Mouse (Mus musculus) heart, postnatal 25 days (tissue): ENCODE data around the gene Chchd3. TPM values are rescaled to one million over a fixed set of nuclear protein-coding genes. Genes with fewer than 3 reads are reported as not detected.

ENCODE experiments used
- DNase-seq: peaks from one replicate; pipeline ENCODE4 v3.0.0; 2022; ENCODE audit warnings: low spot score
- intact Hi-C: fragments of 180-260 bp; cut with DNase I; formaldehyde crosslinking; loops from one replicate; pipeline ENCODE4 v1.15.1; 2025
- total RNA-seq, 2 experiments: library from RNA; stranded (reverse); gene quantifications; 2 replicates each; pipeline ENCODE4 v1.2.3; 2021

Chchd3 gene
- total RNA-seq: 100 to 1,000 TPM; 549 to 559 TPM

DNA sequence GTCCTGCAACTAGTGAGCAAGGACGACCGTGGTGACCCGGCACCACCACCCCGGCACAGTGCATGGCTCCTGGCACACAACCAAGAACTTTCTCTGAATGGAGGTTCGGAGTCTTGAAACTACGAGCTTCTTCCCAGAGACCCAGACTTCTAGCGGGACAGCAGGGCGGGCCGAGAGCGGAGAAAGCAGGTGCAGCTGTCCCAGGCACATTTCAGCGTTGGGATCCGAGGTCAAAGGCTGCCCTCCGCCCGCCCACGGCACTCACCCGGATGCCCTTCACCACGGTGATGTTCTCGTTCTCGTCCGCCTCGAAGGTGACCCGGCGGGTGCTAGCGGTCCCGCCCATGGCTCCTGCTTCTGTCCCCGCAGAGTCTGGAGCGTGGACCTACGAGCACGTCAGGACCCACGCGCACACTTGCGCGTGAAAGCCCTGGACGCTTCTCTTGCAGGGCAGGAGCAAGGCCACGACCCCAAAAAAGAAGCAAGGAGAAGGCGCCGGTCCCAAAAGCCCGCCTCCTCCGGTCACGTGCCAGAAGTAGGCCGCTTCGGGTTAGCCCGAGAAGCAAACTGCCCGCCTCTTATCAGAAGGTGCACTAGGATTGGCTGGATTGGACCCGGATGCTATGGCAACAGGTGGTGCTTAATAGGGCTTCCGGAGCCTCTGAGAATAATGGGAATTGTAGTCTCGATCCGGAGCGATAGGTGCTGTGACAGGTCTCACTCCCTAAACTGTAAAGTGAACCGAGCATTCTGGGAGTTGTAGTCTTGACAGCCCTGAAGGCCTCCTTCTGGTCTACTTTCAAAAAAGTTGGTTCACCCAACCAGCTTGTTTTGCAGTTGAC is at the start of gene Chchd3:
Gene Chchd3, minus strand, starts transcription at position 526 of the 842 bp plus-strand sequence.
- intact Hi-C loops: loop anchor here (5.0 kb wide), 2 partner anchors 78 to 1117 kb away; partner anchors contain the start of gene Slc35b4
- DNase-seq: peak; percentile 95

DNA sequence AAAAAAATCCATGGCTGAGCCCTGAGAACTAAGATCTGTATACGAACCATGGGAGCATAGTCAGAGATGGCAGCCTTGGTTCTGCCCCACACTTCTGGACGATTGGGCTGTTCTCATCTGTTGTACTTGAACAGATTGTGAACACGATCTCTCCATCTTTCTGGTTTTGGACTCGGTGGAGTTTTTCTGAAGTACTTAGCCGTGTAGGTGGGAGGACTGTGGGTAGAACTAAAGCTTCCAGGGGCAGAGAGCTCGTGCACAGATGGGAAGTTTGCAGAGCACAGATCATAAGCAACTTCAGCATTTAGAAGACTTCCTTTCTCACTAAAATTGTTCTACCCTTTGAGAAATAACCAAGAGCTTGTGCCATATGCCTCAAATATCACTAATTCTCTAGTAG is 44.6 kb upstream of the Chchd3 start:
- no peak for DNase-seq
- intact Hi-C loops: no loop called here

DNA sequence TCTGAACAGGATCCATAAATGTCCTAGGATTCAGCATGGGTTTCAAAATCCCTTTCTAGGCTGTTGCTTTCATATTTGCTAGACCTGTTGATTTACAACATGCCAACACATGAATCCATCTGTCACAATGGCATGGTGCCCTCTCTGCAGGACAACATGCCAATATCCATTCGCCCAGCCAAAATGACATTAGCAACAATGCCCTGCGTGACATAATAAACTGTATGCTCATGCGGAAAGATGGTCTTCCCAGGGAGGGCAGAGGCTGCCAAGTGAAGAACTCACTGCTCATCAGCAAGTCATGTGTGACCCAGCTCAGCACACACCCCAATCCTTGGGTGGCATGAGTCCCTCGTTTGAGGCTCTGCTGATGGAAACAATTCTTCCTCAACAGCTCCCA is 38.8 kb upstream of the Chchd3 start:
- no peak for DNase-seq
- intact Hi-C loops: no loop called here

DNA sequence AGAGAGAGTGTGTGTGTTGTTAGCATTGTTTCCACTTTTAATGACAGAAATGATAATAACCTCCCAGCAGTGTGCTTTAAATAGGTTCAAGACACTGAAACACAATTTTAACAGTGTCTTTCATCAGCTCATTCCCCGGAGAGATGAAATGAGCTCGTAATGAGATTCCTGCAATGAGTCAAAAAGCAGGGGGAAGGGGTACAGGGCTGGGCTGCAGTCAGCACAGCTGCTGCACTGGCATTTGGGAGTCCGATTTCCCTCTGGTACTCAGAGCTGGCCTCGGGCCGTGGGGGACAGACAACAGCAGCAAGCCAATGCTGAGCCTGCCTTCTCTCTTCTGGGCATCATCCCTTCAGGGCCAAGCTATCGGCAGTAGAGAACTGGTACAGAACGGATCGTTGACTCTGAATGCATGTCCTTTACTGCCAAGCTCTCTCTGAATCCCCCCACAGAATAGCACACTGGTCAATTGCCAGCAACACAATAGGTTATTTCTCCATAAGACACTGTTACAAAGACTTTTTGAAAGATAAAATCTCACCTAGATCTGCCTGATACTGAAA is 34.7 kb upstream of the Chchd3 start:
- no peak for DNase-seq
- intact Hi-C loops: no loop called here

DNA sequence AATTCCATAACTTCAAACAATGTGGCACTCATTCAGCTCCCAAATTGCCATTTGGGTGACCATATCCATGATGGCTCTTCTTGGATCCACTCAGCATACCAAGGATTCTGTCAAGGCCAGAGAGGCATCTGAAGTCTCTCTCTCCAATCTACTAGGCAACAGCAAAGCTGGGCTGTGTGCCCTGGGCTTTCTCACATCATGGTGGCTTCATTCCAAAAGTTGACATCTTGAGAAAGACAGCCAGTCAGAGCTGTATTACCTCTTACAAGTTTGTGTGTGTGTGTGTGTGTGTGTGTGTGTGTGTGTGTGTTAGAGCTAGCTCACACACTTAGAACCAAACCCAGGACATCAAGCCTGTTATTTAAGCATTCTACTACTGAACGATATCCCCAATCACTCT is 20.1 kb upstream of the Chchd3 start:
- intact Hi-C loops: no loop called here
- DNase-seq: no peak

DNA sequence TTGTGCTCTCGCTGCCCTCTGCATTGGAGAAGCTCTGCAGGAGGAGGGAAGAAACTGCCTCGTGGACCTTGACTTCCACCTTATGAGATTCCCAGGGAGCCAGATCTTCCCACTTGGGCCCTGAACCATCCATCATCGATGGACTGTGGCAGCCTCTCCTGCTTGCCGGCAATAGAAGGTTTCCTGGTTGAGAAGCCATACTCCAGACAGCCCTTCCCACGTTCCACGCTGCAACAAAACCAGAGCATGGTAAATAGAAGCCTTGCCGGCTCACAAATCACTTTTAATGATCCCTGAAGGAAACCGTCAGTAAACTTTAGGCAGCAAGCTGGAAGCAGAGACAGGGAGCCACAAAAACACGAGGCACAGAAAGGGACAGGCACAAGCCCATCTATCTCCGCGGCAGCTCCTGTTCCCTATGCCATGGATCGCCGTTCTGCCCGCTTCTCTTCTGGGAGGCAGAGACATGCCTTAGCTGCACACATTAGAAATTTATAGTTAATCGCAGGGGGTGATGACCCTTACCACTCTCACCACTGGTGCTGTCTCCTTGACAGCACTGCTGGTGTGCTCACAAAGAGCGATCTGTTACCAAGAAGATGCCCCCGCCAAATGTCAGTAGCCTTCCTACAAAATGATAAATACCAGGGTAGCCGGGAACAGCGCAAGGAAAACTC is 18.3 kb upstream of the Chchd3 start:
- intact Hi-C loops: no loop called here
- no peak for DNase-seq

DNA sequence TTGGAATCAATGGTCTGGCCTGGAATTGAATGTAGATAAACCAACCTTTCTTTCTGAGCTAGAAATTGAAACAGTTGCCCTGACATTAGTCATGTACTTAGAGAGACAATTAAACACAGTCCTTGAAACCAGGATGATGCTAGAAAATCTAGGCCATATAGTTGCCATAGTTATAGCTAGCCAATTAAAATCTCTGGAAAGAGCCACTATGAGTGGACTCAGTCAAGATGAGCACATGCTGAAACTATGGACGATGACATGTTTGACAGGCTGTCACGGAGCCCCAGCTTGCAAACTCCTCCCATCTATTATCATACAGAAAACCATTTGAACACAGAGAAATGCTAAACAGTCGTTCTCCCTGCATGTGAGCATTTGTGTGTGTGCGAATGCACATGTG is 6.4 kb upstream of the Chchd3 start:
- intact Hi-C loops: no loop called here
- DNase-seq: no peak

DNA sequence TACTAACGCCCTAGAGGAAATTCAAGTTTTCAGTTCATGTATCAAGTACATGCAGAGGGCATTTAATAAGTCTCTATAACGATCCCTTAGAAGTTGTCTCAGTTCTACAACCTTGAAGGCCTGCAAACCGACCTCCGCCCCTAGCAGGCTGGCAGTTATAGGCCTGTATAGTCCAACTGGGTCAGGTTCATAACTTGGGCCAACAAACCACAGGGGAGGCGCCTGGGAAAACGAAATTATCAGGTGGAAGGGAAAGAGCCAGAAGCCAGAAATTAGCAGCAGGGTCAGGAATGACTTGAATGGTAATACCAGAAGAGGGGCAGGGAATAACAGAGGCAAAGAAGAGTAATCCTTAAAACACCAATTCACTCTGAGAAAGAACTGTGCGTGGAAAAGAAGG is 784 bp downstream of the Chchd3 start:
- DNase-seq: no peak
- intact Hi-C loops: loop anchor here (5.0 kb wide), 1 partner anchor 77 kb away; no protein-coding TSS in a partner anchor

DNA sequence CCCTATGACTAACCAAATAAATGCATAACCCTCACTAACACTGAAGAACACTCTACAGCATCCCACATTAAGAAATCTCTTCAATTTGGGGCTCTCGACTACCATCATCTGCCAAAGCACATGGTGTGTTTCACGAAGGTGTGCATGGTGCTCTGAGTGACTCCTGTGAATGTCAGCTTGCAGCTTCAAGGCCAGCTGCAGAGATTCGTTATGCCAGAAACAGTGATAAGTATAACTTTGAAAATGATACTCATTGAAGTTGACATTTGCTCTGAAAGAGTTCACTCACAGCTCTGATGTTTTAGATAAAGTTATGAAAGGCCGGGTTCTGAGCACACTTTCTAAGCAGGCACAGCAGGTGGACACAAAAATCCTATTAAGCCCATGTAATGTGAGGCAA is 3.7 kb downstream of the Chchd3 start:
- intact Hi-C loops: loop anchor here (5.0 kb wide), 1 partner anchor 74 kb away; no protein-coding TSS in a partner anchor
- no peak for DNase-seq

DNA sequence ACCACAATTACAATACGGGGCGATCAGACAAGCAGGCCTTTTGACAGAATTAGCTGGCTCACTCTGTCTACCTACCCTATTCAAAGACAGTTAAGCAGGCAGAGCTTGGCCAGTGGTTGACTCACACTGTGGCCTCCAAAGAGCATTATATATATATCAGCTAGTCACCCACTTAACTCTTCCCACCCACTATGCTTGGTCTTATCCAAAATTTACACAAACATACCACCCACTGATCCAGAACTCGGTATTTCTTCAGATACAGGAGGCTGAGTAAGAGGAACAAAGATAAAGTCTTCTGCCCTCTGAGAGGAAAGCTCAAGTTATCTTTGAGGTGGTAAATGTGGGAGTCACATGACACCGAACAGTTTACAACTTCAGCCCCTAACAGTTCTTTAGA is 4.4 kb downstream of the Chchd3 start:
- intact Hi-C loops: loop anchor here (5.0 kb wide), 1 partner anchor 73 kb away; no protein-coding TSS in a partner anchor
- no peak for DNase-seq

DNA sequence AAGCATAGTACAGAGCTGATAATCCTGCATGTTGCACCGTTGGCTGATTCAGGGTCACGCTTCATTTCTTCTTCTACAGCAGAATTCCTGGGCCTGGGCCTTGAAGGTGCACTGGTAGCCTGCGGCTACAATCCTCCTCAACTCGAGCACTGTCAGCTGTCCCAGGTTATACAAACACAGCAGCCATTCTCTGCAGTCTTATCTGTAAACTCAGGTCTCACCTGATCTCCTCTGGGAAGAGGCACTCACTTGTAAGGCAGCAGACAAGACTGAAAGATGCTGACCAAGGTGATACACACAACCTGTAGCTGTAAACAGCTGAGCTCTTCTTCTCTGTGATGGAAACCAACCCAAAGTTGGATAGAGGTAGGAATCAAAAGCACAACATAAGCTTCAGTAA is 5.1 kb downstream of the Chchd3 start:
- no peak for DNase-seq
- intact Hi-C loops: loop anchor here (5.0 kb wide), 1 partner anchor 73 kb away; no protein-coding TSS in a partner anchor

DNA sequence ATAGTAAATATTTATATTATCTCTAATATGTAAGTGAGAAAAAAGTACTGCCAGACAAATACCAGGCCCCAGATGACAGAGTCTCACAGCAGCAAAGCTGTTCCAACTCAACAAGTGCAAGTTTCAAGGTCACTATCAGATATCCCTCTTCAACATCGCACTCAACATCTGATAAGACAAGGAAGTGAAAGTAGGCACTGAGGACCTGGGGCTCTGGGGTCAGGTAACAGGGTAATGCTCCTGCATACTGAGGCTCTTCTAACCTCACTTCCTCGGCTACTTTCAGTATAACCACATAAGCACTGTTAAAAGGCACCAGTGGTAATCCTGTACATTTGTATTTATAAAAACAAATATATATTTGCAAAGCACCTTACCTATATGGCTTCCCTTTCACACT is 8.4 kb downstream of the Chchd3 start:
- intact Hi-C loops: no loop called here

DNA sequence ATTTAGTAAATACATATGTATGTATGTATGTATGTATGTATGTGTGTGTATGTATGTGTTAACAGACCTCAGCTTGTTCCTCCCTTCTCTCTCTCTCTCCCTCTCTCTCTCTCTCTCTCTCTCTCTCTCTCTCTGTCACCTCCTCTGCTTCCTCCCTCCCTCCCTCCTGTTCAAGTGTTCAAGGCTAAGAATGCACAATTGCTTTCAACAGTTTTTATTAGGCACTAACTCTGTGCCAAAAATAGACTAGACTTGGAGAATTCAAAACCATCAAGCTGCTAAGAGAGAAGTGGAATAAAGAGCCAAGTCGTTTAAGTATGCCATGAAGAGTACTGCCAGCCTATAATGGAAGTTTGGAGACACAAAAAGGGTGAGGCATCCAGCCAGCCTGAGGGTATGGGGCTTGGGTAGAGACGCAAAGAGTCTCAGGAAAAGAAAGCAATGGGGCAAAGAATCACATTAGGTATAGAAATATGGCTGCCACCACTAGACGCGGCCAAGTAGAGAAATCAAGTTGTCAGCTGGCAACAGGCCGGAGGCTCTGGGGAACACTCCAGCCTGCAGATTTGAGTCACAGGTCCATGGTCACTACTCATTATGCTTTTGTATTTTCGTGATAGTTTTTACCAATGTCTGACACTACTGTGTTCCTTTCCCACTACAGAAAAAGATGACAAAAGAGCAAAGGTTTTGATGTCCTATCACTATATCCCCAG is 10.2 kb downstream of the Chchd3 start:
- intact Hi-C loops: no loop called here
- DNase-seq: no peak

More for the DNA sequence above, 8.4 kb downstream of the Chchd3 start:
- no peak for DNase-seq

DNA sequence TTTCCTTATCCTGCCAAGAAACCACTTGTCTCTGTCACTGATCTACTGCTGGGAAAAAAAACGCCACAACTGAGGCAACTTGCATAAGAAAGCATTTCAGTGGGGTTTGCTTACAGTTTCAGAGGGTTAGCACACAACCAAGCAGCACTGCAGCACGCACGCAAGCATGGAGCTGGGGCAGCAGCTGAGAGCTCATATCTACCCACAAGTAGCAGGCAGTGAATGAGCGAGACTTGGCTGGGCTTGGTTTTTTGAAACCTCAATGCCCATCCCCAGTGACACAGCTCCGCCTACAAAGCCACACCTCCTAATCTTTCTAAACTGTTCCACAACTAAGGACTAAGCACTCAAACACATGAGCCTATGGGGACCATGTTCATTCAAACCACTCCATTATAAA is 16.6 kb downstream of the Chchd3 start:
- no peak for DNase-seq
- intact Hi-C loops: no loop called here

DNA sequence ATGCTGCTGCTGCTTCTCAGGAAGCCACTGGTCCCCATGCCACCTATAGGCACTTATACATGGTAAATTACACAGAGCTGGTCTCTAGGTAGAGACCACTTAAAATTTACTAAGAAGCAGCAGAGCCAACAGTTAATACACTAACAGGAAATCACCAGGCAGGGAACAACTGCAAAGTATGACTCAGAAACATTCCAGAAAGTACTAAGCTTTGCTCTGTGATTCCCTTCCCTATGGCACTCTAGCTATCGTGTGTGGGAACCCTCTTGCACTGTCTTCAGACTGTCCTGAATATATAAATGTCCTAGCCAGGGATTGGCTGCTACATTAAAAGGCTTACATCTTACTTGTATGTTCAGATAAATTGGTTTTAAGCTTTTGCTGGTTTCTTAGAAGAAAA is 17.2 kb downstream of the Chchd3 start:
- DNase-seq: no peak
- intact Hi-C loops: no loop called here

DNA sequence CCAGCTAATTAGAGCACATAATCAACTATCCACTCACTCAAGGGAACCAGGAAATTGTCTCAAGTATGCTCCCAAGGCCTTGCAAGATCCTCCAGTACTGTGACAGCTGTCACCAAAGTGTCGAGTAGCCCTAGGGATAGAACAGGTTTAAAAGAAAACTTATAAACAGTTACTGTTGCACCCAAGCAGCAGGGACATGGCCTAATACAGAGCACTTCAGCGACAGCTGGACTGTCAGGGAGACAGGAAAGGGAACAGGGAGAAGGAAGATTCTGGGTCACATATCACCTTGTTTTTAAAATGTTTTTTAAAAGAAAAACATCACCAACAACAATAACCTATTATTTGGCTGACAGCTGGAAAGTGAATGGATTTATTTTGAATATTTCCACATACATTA is 18.1 kb downstream of the Chchd3 start:
- DNase-seq: no peak
- intact Hi-C loops: no loop called here

DNA sequence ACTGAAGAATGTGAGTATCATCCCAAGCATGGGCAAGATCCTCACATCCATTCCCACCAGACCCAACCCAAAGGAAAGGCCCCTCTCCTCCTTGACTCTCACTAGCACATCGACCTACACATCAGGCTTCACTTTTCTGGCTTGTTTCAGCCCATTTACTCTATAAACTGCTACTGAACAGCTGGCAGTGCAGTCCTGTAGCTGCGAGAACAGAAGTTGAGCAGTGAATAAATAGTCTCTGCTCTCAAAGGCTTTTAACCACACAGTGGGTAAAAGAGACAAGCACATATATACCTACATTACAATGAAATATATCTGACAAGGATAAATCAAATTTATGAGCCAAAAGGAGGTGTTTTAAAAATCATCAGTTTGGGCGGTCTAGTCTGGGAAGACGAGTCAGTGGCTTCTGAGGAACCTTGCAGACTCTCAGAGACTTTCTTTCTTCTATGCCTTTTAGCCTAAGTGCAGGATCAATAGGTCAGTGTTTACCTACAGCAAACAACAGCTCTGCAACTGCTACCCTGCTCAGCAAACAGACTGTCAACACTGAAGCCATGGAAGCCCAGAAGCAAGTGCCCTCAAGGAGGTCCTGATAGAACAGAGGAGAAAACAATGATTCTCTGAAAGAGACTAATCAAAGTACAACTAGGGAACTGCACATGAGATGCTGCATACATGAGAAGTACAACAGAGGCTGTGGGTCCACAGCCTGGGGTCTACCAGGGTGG is 19.5 kb downstream of the Chchd3 start:
- DNase-seq: no peak
- intact Hi-C loops: no loop called here

DNA sequence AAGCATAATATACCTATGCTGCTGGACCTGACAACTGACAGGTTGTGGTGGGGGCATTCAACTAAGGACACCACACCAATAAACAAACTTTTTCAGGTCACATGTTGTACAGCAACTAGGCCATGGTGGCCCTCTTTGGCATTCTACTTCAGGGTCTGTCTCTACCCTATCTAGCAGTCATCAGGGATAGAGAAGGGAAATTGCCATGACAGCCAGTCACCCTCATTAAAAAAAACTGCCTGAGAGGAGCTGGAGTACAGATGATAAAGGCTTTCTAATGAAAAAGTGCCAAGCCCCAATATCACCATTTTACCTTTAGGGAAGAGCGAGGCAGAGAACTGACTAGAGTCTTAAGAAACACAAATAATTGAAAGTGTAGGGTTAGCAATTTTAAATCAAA is 27.5 kb downstream of the Chchd3 start:
- no peak for DNase-seq
- intact Hi-C loops: no loop called here

DNA sequence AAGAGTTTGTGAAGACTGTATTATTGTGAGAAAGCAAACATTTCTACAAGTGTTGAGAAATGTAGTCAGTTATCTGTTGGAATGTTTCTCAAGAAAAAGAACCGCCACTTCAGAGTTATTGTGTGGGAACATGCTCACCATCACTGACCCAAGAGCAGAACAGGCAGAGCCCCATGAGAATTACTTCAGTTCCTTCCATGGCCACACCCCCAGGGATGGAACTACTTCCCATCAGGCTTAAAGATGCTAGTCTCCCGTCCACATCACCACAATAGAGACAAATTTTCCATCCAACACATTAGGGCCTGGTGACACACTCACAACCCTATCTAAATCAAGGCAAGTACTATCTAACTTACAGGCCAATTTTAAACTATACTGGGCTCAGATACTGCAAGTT is 28.4 kb downstream of the Chchd3 start:
- no peak for DNase-seq
- intact Hi-C loops: no loop called here

DNA sequence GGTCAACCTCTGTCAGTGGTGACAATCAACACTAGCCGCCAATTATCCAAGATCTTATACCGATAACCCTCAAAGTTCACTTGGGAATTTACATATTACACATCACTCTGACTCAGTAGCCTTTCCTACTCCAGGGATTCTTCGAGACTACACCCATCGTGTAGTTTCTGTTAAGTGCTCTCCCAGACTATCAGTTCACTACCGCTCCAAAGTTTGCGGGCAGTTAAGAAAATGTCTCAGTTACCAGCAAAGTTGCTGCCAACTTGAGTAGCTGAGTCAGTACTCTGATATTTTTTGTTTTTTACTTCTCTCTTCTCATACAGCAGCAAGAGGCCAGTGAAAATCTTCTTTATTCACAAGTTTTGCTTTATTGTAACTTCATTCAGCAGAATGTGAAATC is 31.8 kb downstream of the Chchd3 start:
- intact Hi-C loops: no loop called here
- DNase-seq: no peak
